Mouse (Mus musculus) neural tube, embryonic 11.5 days (tissue): ENCODE data around the gene Sf3a2. TPM values are rescaled to one million over a fixed set of nuclear protein-coding genes. Genes with fewer than 3 reads are reported as not detected.

ENCODE experiments used
- ATAC-seq: fragments of 200-750 bp; cut with Nextera tagmentation; 2 replicates; pipeline ENCODE4 v1.8.0; 2017; ENCODE audit warnings: moderate number of reproducible peaks, mild to moderate bottlenecking, moderate TSS enrichment, moderate library complexity; ENCODE audit not compliant: insufficient read depth, low FRiP score, low TSS enrichment
- DNase-seq: peaks from one replicate; pipeline ENCODE4 v3.0.0-alpha.2; 2015; ENCODE audit warnings: low spot score
- H3K27ac ChIP-seq: fragments of 300-500 bp; sonication (generic); 2 replicates; pipeline ENCODE4 v1.5.1; 2014; ENCODE audit warnings: low read depth, mild to moderate bottlenecking, low read length
- H3K27me3 ChIP-seq: fragments of 300-500 bp; sonication (generic); 2 replicates; pipeline ENCODE4 v1.6.1; 2014; ENCODE audit warnings: mild to moderate bottlenecking, low read length, mixed read lengths; ENCODE audit not compliant: control insufficient read depth, insufficient read depth
- H3K36me3 ChIP-seq: fragments of 300-500 bp; sonication (generic); 2 replicates; pipeline ENCODE4 v1.6.1; 2014; ENCODE audit warnings: mild to moderate bottlenecking, low read length, moderate library complexity, mixed read lengths; ENCODE audit not compliant: control insufficient read depth, insufficient read depth
- H3K4me1 ChIP-seq: fragments of 300-500 bp; sonication (generic); 2 replicates; pipeline ENCODE4 v1.6.1; 2014; ENCODE audit warnings: low read length, mixed read lengths; ENCODE audit not compliant: control insufficient read depth, insufficient read depth
- H3K4me2 ChIP-seq: fragments of 300-500 bp; sonication (generic); 2 replicates; pipeline ENCODE4 v1.6.1; 2014; ENCODE audit warnings: low read depth, mild to moderate bottlenecking, moderate library complexity
- H3K4me3 ChIP-seq: fragments of 300-500 bp; sonication (generic); 2 replicates; pipeline ENCODE4 v1.5.1; 2014; ENCODE audit warnings: low read depth, low read length
- H3K9ac ChIP-seq: fragments of 300-500 bp; sonication (generic); 2 replicates; pipeline ENCODE4 v1.6.1; 2014; ENCODE audit warnings: mild to moderate bottlenecking, low read length
- H3K9me3 ChIP-seq: fragments of 300-500 bp; sonication (generic); 2 replicates; pipeline ENCODE4 v1.6.1; 2016; ENCODE audit warnings: low read length; ENCODE audit not compliant: control insufficient read depth
- WGBS: fragments of 180-500 bp; shearing (Covaris S2); extraction: QIAGEN DNeasy Blood & Tissue Kit; methylation state at CpG from one replicate; pipeline ENCODE4 v1.1.7; 2014; 5-methylcytosine and 5-hydroxymethylcytosine counted together
- polyA plus RNA-seq: library from polyadenylated mRNA; unstranded; fragments of >200 nt; fragmentation: Nextera tagmentation; extraction: Ambion mirVana; gene quantifications from 2 replicates; pipeline ENCODE4 v1.2.1, GENCODE M21; 2014

Sf3a2 gene
- polyA plus RNA-seq, 1 experiment from 2014 or later = 96.6 TPM

GRCm38 (mm10) chr10:80784302-80784701 lies 13.7 kb upstream of the Sf3a2 start:
- ATAC-seq (no peak), DNase-seq (no peak)
- 97% methylated on average over 2 of the region's 2 CpGs for WGBS
- Histone ChIP-seq H3K9me3 (no peaks in the 10 kb centered on the region), H3K4me3 (no peak overlapping the region), H3K4me2 (no peak overlapping the region), H3K36me3 (peaks cover 66% of the 10 kb centered on the region), H3K27ac (no peak overlapping the region), H3K4me1 (no peaks in the 10 kb centered on the region), H3K9ac (no peak overlapping the region), H3K27me3 (no peaks in the 10 kb centered on the region)

DNA sequence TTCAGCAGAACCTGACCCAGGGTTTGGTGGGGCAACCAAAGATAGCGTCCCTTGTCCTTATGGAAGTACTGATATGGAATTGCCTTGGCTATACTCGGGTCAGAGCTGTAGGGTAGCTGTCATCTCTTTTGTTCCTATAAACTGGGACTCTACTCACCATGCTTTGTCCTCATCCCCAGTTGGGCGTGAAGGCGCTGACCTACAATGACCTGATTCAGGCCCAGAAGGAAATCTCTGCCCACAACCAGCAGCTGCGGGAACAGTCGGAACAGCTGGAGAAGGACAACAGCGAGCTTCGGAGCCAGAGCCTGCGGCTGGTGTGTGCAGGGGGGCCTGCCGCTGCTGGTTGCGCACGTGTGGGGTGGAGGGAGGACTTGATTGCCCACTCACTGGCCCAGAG lies 13.1 kb upstream of the Sf3a2 start:
- H3K27me3 ChIP-seq = no peaks in the 10 kb centered on the region
- peaks cover 64% of the 10 kb centered on the region for H3K36me3 ChIP-seq
- no peak overlapping the region for H3K4me3 ChIP-seq
- H3K27ac ChIP-seq = no peak overlapping the region
- H3K4me1 ChIP-seq = no peaks in the 10 kb centered on the region
- no peak for DNase-seq
- WGBS = 85% methylated on average over 12 of the region's 12 CpGs
- H3K9me3 ChIP-seq = no peaks in the 10 kb centered on the region
- no peak for ATAC-seq
- H3K4me2 ChIP-seq = no peak overlapping the region
- H3K9ac ChIP-seq = no peak overlapping the region

DNA sequence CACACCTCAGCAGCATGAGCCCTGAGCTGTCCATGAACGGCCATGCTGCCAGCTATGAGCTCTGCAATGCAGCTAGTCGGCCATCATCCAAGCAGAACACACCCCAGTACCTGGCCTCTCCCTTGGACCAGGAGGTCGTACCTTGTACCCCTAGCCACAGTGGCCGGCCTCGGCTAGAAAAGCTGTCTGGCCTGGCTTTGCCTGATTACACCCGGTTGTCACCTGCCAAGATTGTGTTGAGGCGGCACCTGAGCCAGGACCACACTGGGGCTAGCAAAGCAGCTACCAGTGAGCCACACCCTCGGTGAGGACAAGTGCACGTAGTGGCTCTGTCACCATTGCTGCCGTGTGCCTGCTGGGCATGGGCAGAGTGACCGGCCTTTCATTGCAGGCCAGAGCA lies 12.0 kb upstream of the Sf3a2 start:
- H3K36me3 ChIP-seq = peaks cover 68% of the 10 kb centered on the region
- no peak overlapping the region for H3K4me2 ChIP-seq
- no peak overlapping the region for H3K27ac ChIP-seq
- H3K9me3 ChIP-seq = no peaks in the 10 kb centered on the region
- 95% methylated on average over 11 of the region's 11 CpGs for WGBS
- ATAC-seq = no peak
- H3K27me3 ChIP-seq = no peaks in the 10 kb centered on the region
- H3K4me1 ChIP-seq = no peaks in the 10 kb centered on the region
- no peak for DNase-seq
- no peak overlapping the region for H3K9ac ChIP-seq
- H3K4me3 ChIP-seq = no peak overlapping the region

- ATAC-seq (no peak), DNase-seq (no peak)
- H3K9me3 ChIP-seq = no peaks in the 10 kb centered on the region
- H3K27me3 ChIP-seq = no peaks in the 10 kb centered on the region
- H3K9ac ChIP-seq = no peak overlapping the region
- H3K27ac ChIP-seq = no peak overlapping the region
- H3K4me2 ChIP-seq = no peak overlapping the region
- peaks cover 64% of the 10 kb centered on the region for H3K36me3 ChIP-seq
- WGBS = 84% methylated on average over 2 of the region's 2 CpGs
- no peak overlapping the region for H3K4me3 ChIP-seq
- no peaks in the 10 kb centered on the region for H3K4me1 ChIP-seq
These were observed 10.5 kb upstream of the Sf3a2 start for GRCm38 (mm10) chr10:80787517-80787916.

GRCm38 (mm10) chr10:80790761-80791404 lies 7.1 kb upstream of the Sf3a2 start:
- no peak for ATAC-seq
- H3K4me3 ChIP-seq = no peak overlapping the region
- DNase-seq = no peak
- H3K9ac ChIP-seq = no peak overlapping the region
- H3K36me3 ChIP-seq = peaks cover 46% of the 10 kb centered on the region
- H3K27me3 ChIP-seq = no peaks in the 10 kb centered on the region
- no peaks in the 10 kb centered on the region for H3K4me1 ChIP-seq
- no peak overlapping the region for H3K4me2 ChIP-seq
- H3K9me3 ChIP-seq = no peaks in the 10 kb centered on the region
- 92% methylated on average over 18 of the region's 19 CpGs for WGBS
- H3K27ac ChIP-seq = no peak overlapping the region

GRCm38 (mm10) chr10:80791476-80792174 lies 6.4 kb upstream of the Sf3a2 start:
- Histone ChIP-seq H3K9ac (no peak overlapping the region), H3K27me3 (no peaks in the 10 kb centered on the region), H3K4me2 (no peak overlapping the region), H3K27ac (no peak overlapping the region), H3K36me3 (peaks cover 40% of the 10 kb centered on the region), H3K9me3 (no peaks in the 10 kb centered on the region), H3K4me1 (peaks cover 2% of the 10 kb centered on the region), H3K4me3 (no peak overlapping the region)
- 83% methylated on average over 33 of the region's 33 CpGs for WGBS
- DNase-seq (no peak), ATAC-seq (no peak)

- Histone ChIP-seq H3K9ac (no peak overlapping the region), H3K9me3 (no peaks in the 10 kb centered on the region), H3K27ac (no peak overlapping the region), H3K4me3 (no peak overlapping the region), H3K4me1 (peaks cover 10% of the 10 kb centered on the region), H3K4me2 (no peak overlapping the region), H3K36me3 (peaks cover 38% of the 10 kb centered on the region), H3K27me3 (no peaks in the 10 kb centered on the region)
- DNase-seq (no peak), ATAC-seq (no peak)
- WGBS = 76% methylated on average over 41 of the region's 41 CpGs
These were observed 5.6 kb upstream of the Sf3a2 start for GRCm38 (mm10) chr10:80792175-80793032.

GRCm38 (mm10) chr10:80793033-80793784 lies 4.8 kb upstream of the Sf3a2 start:
- H3K27ac ChIP-seq = no peak overlapping the region
- H3K27me3 ChIP-seq = no peaks in the 10 kb centered on the region
- ATAC-seq (no peak), DNase-seq (no peak)
- 92% methylated on average over 13 of the region's 13 CpGs for WGBS
- H3K9me3 ChIP-seq = no peaks in the 10 kb centered on the region
- H3K9ac ChIP-seq = no peak overlapping the region
- H3K4me3 ChIP-seq = no peak overlapping the region
- peaks cover 10% of the 10 kb centered on the region for H3K4me1 ChIP-seq
- no peak overlapping the region for H3K4me2 ChIP-seq
- peaks cover 34% of the 10 kb centered on the region for H3K36me3 ChIP-seq
